ENCODE assay signal across 23 mouse cellular contexts in genomic region chr6:126190218-126190871, GRCm38 (mm10). TPM values are rescaled to one million over a fixed set of nuclear protein-coding genes. Genes with fewer than 3 reads are reported as not detected.
A peak's percentile ranks its signal among the peaks of the same experiment; 100 is the strongest.
DNase-seq lines count a peak whose midpoint lies in the region; ATAC-seq lines count a peak whose summit lies in the region.
"Had no signal": no experiment of that assay in that cellular context is flagged by ENCODE, and none has a peak within 500 bp of the region (broad histone marks: within the 10 kb centered on the region; RNA-seq: fewer than 3 reads in every experiment).

No protein-coding gene starts in this region.

- H3K9ac ChIP-seq in embryonic facial prominence, embryonic 14.5 days (ENCODE audit: low read depth, low read length): no peak overlapping the region
- H3K9ac ChIP-seq: forebrain, embryonic 13.5 days; hindbrain, embryonic 13.5 days; neural tube, embryonic 13.5 days had no signal

- no peaks in the 10 kb centered on the region; the same call in 1 of the 2 replicates for H3K4me1 ChIP-seq in embryonic facial prominence, embryonic 14.5 days (ENCODE audit: control insufficient read depth, insufficient read depth, low read length)
- no peaks in the 10 kb centered on the region for H3K4me1 ChIP-seq in embryonic facial prominence, embryonic 10.5 days
- H3K4me1 ChIP-seq: forebrain, embryonic 13.5 days; hindbrain, embryonic 13.5 days; neural tube, embryonic 13.5 days had no signal

- H3K4me3 ChIP-seq in embryonic facial prominence, embryonic 14.5 days (ENCODE audit: low read depth, low read length): no peak overlapping the region
- no peak overlapping the region for H3K4me3 ChIP-seq in embryonic facial prominence, embryonic 10.5 days
- H3K4me3 ChIP-seq: erythroblast, embryonic 14.5 days; forebrain, embryonic 13.5 days; hindbrain, embryonic 13.5 days; neural tube, embryonic 13.5 days had no signal

- no peaks in the 10 kb centered on the region for H3K36me3 ChIP-seq in embryonic facial prominence, embryonic 14.5 days (ENCODE audit: control insufficient read depth, insufficient read depth, low read length)
- H3K36me3 ChIP-seq in embryonic facial prominence, embryonic 10.5 days (replicated peaks): no peaks in the 10 kb centered on the region
- H3K36me3 ChIP-seq: hindbrain, embryonic 13.5 days; neural tube, embryonic 13.5 days had no signal

- H3K9me3 ChIP-seq in embryonic facial prominence, embryonic 14.5 days (ENCODE audit: control insufficient read depth, low read length): no peaks in the 10 kb centered on the region
- H3K9me3 ChIP-seq in embryonic facial prominence, embryonic 10.5 days: no peaks in the 10 kb centered on the region
- H3K9me3 ChIP-seq: forebrain, embryonic 13.5 days; hindbrain, embryonic 13.5 days had no signal

- peak; percentile 65; the same call in 1 of the 2 replicates for ATAC-seq in embryonic facial prominence, embryonic 14.5 days (ENCODE audit: low read depth)
- 0 out of 2 replicates have a peak, but pooled peaks have one; percentile 15 for ATAC-seq in common myeloid progenitor, adult 5-6 weeks (replicated peaks; ENCODE audit: low read depth, poor library complexity, severe bottlenecking)
- ATAC-seq in activated CD4-positive, CD25-positive, alpha-beta regulatory T cell, adult 4 months: no peak
- no peak for ATAC-seq in cerebellum, adult (ENCODE audit: insufficient number of reproducible peaks, low FRiP score, low TSS enrichment)
- ATAC-seq: CD4-positive, CD25-positive, alpha-beta regulatory T cell, adult 4 months; forebrain, embryonic 13.5 days had no signal

- H3K4me2 ChIP-seq in embryonic facial prominence, embryonic 14.5 days (ENCODE audit: low read depth, low read length): no peak overlapping the region
- H3K4me2 ChIP-seq: forebrain, embryonic 13.5 days; hindbrain, embryonic 13.5 days; neural tube, embryonic 13.5 days had no signal

- peak; percentile 80 for DNase-seq in embryonic facial prominence, embryonic 14.5 days (ENCODE audit: low spot score)
- DNase-seq in embryonic facial prominence, embryonic 10.5 days (ENCODE audit: low spot score): no peak
- peak; percentile 2 for DNase-seq in kidney, adult 9 months
- DNase-seq in kidney, adult 11 months: no peak
- peak; percentile 61 for DNase-seq in kidney, postnatal 10 days
- DNase-seq: adrenal gland, postnatal 36 days; cerebellum, adult 2 months; cerebellum, postnatal 36 days; layer of hippocampus, postnatal 36 days; liver; lung, adult 18-20 months; lung, postnatal 14 days; midbrain, embryonic 14.5 days; thymus, postnatal 36 days had no signal

- no peaks in the 10 kb centered on the region for H3K27me3 ChIP-seq in embryonic facial prominence, embryonic 14.5 days (replicated peaks; ENCODE audit: control insufficient read depth, insufficient read depth, low read length)
- no peaks in the 10 kb centered on the region for H3K27me3 ChIP-seq in embryonic facial prominence, embryonic 10.5 days (replicated peaks; ENCODE audit: low read depth, poor library complexity, severe bottlenecking)
- H3K27me3 ChIP-seq: hindbrain, embryonic 13.5 days; neural tube, embryonic 13.5 days had no signal

- no peak overlapping the region for H3K27ac ChIP-seq in embryonic facial prominence, embryonic 14.5 days (replicated peaks; ENCODE audit: low read depth, low read length)
- no peak overlapping the region for H3K27ac ChIP-seq in embryonic facial prominence, embryonic 10.5 days (replicated peaks)
- H3K27ac ChIP-seq: forebrain, embryonic 13.5 days; hindbrain, embryonic 13.5 days; neural tube, embryonic 13.5 days had no signal

- 72% methylated on average over 10 of the region's 10 CpGs for WGBS in embryonic facial prominence, embryonic 14.5 days
- whole genome bisulfite sequencing in embryonic facial prominence, embryonic 10.5 days: 90% methylated on average over 10 of the region's 10 CpGs

RNA-seq across cellular contexts. Expression of gene Ntf3, which starts 23.6 kb away (rescaled TPM):
- 10.9 and 12.4 TPM in 2 replicates for polyA plus RNA-seq in embryonic facial prominence, embryonic 14.5 days (2014; fragmentation: Nextera tagmentation; extraction: Ambion mirVana)
- 19.4 and 19.9 TPM in 2 replicates for polyA plus RNA-seq in embryonic facial prominence, embryonic 10.5 days (2016; fragmentation: Nextera tagmentation; extraction: Ambion mirVana)
- not detected in 2 replicates for total RNA-seq in common myeloid progenitor, adult 5-6 weeks (2017)
- polyA plus RNA-seq in activated CD4-positive, CD25-positive, alpha-beta regulatory T cell, adult 4 months (2017; shearing (Covaris generic)): not detected
- total RNA-seq: megakaryocyte, adult 5-6 weeks had no signal
- polyA plus RNA-seq: CD4-positive, CD25-positive, alpha-beta regulatory T cell, adult 4 months; erythroblast, embryonic 14.5 days had no signal

Comparison
In these comparisons a context has a peak if more than half of its experiments do, and no peak if none do; other contexts are left out.
1. DNase-seq: peak in embryonic facial prominence, embryonic 14.5 days (single experiment), kidney, adult 9 months (single experiment) and kidney, postnatal 10 days (single experiment); none in embryonic facial prominence, embryonic 10.5 days (single experiment) and kidney, adult 11 months (single experiment).
2. ATAC-seq: peak in embryonic facial prominence, embryonic 14.5 days (single experiment) and common myeloid progenitor, adult 5-6 weeks (single experiment); none in activated CD4-positive, CD25-positive, alpha-beta regulatory T cell, adult 4 months (single experiment) and cerebellum, adult (single experiment).
3. RNA of gene Ntf3, which starts 23.6 kb away (polyA plus RNA-seq): 19.4 to 19.9 TPM in embryonic facial prominence, embryonic 10.5 days and 10.9 to 12.4 TPM in embryonic facial prominence, embryonic 14.5 days; not detected in activated CD4-positive, CD25-positive, alpha-beta regulatory T cell, adult 4 months; every median in the first group is over 10 times any median in the second.